8 mouse cellular contexts compared by ENCODE assay signal in genomic region chr12:102282126-102282525, GRCm38 (mm10). TPM values are rescaled to one million over a fixed set of nuclear protein-coding genes. Genes with fewer than 3 reads are reported as not detected.
DNase-seq lines count a peak whose midpoint lies in the region; ATAC-seq and TF ChIP-seq lines count a peak whose summit lies in the region.
"Had no signal": no experiment of that assay in that cellular context is flagged by ENCODE, and none has a peak within 500 bp of the region (broad histone marks: within the 10 kb centered on the region; RNA-seq: fewer than 3 reads in every experiment).

No protein-coding gene starts in this region.

- H3K36me3 ChIP-seq in intestine, embryonic 14.5 days (ENCODE audit: control insufficient read depth, insufficient read depth, low read length) = no peaks in the 10 kb centered on the region
- H3K36me3 ChIP-seq in midbrain, embryonic 16.5 days (ENCODE audit: control insufficient read depth, insufficient read depth, low read length) = no peaks in the 10 kb centered on the region

- ATAC-seq in granulocyte monocyte progenitor cell, adult 5-6 weeks (replicated peaks; ENCODE audit: poor library complexity, severe bottlenecking) = peak; percentile 82
- ATAC-seq in intestine, embryonic 14.5 days (replicated peaks; ENCODE audit: low FRiP score, low TSS enrichment, low read depth) = no peak
- no peak for ATAC-seq in midbrain, embryonic 16.5 days

- no peak for DNase-seq in layer of hippocampus, adult 2 months (ENCODE audit: low spot score in 2 of 2)
- no peak for DNase-seq in layer of hippocampus, adult 11-12 months (ENCODE audit: low spot score)
- no peak for DNase-seq in intestine, embryonic 14.5 days (ENCODE audit: low spot score)
- no peak for DNase-seq in layer of hippocampus, postnatal 25 days (ENCODE audit: extremely low spot score in 1 of 2, low spot score in 1 of 2)
- no peak for DNase-seq in frontal cortex, postnatal 25 days (ENCODE audit: low spot score in 2 of 2)

- peaks cover 4% of the 10 kb centered on the region; the same call in 1 of the 2 replicates for H3K9me3 ChIP-seq in intestine, embryonic 14.5 days (ENCODE audit: control insufficient read depth, low read length)
- H3K9me3 ChIP-seq in midbrain, embryonic 16.5 days (replicated peaks; ENCODE audit: control insufficient read depth, low read length, poor library complexity, severe bottlenecking) = no peaks in the 10 kb centered on the region

- H3K4me3 ChIP-seq in layer of hippocampus, adult 2 months = no peak overlapping the region
- H3K4me3 ChIP-seq in intestine, embryonic 14.5 days (ENCODE audit: low read depth, low read length) = peak overlapping the region; percentile 58; the same call in 1 of the 2 replicates
- H3K4me3 ChIP-seq in midbrain, embryonic 16.5 days (ENCODE audit: low read depth, low read length) = no peak overlapping the region

- H3K4me1 ChIP-seq in intestine, embryonic 14.5 days (replicated peaks; ENCODE audit: control insufficient read depth, insufficient read depth, low read length) = peaks cover 36% of the 10 kb centered on the region
- peaks cover 12% of the 10 kb centered on the region for H3K4me1 ChIP-seq in midbrain, embryonic 16.5 days (ENCODE audit: control insufficient read depth, insufficient read depth, low read length)

- H3K27me3 ChIP-seq in intestine, embryonic 14.5 days (replicated peaks; ENCODE audit: control insufficient read depth, insufficient read depth, low read length) = no peaks in the 10 kb centered on the region
- peaks cover 4% of the 10 kb centered on the region; the same call in 1 of the 2 replicates for H3K27me3 ChIP-seq in midbrain, embryonic 16.5 days (ENCODE audit: control insufficient read depth, insufficient read depth, low read depth, low read length)
- H3K27me3 ChIP-seq: Patski had no signal

- no peak overlapping the region for H3K9ac ChIP-seq in intestine, embryonic 14.5 days (ENCODE audit: low read length)
- no peak overlapping the region for H3K9ac ChIP-seq in midbrain, embryonic 16.5 days (ENCODE audit: low read depth, low read length)

- 70% methylated on average over 2 of the region's 2 CpGs for WGBS in intestine, embryonic 14.5 days
- 67% methylated on average over 2 of the region's 2 CpGs for WGBS in midbrain, embryonic 16.5 days

- peak overlapping the region; percentile 75; the same call in 1 of the 2 replicates for H3K27ac ChIP-seq in layer of hippocampus, adult 2 months
- no peak overlapping the region for H3K27ac ChIP-seq in intestine, embryonic 14.5 days (ENCODE audit: low read depth)
- H3K27ac ChIP-seq in midbrain, embryonic 16.5 days (ENCODE audit: low read length) = no peak overlapping the region

- no peak for TF ChIP-seq CTCF in layer of hippocampus, adult 2 months (conservative IDR thresholded peaks at IDR 0.05)

- H3K4me2 ChIP-seq in intestine, embryonic 14.5 days (ENCODE audit: low read length) = peak overlapping the region; percentile 73; the same call in 1 of the 2 replicates
- H3K4me2 ChIP-seq in midbrain, embryonic 16.5 days (ENCODE audit: low read length) = peak overlapping the region; percentile 97; the same call in 1 of the 2 replicates

RNA-seq across cellular contexts. Expression of gene Rin3, which starts 0.7 kb away (rescaled TPM):
- total RNA-seq in layer of hippocampus, adult 2 months (2021) = 1 to 10 TPM; 3.2 to 4.3 TPM
- 263 and 340 TPM in 2 replicates for total RNA-seq in granulocyte monocyte progenitor cell, adult 5-6 weeks (2014; fragmentation: Nextera tagmentation)
- total RNA-seq in granulocyte monocyte progenitor cell, adult 5-6 weeks (2017) = 64.3 and 71.5 TPM in 2 replicates
- polyA plus RNA-seq in intestine, embryonic 14.5 days (2014; fragmentation: Nextera tagmentation; extraction: Ambion mirVana) = 13.4 and 14.6 TPM in 2 replicates
- 1.6 and 2.8 TPM in 2 replicates for polyA plus RNA-seq in midbrain, embryonic 16.5 days (2015; fragmentation: Nextera tagmentation; extraction: Ambion mirVana)
- total RNA-seq in layer of hippocampus, postnatal 25 days (2021) = 1 to 10 TPM; 2.5 to 3.1 TPM

Comparison
In these comparisons a context has a peak if more than half of its experiments do, and no peak if none do; other contexts are left out.
1. RNA of gene Rin3, which starts 0.7 kb away (total RNA-seq): 64.3 to 340 TPM in granulocyte monocyte progenitor cell, adult 5-6 weeks; 3.2 to 4.3 TPM in layer of hippocampus, adult 2 months and 2.5 to 3.1 TPM in layer of hippocampus, postnatal 25 days; every median in the first group is over 10 times any median in the second.